Mouse (Mus musculus) kidney, postnatal 0 days (tissue): ENCODE measurements around the gene Dram1. TPM values are rescaled to one million over a fixed set of nuclear protein-coding genes. Genes with fewer than 3 reads are reported as not detected.
"Not testable (repeated sequence)": the region's sequence is repeated elsewhere in the genome, so short reads cannot be mapped to it uniquely, and the experiment has no call there.

ENCODE experiments used
- ATAC-seq: fragments of 200-750 bp; cut with Nextera tagmentation; replicated peaks from 2 replicates; pipeline ENCODE4 v1.8.0; 2017; ENCODE audit warnings: low read depth, moderate number of reproducible peaks, moderate TSS enrichment, moderate library complexity; ENCODE audit not compliant: low FRiP score
- DNase-seq: peaks from one replicate; pipeline ENCODE4 v3.0.0-alpha.2; 2016; ENCODE audit warnings: low spot score
- H3K27ac ChIP-seq: fragments of 300-500 bp; sonication (generic); 2 replicates; pipeline ENCODE4 v1.5.1; 2014; ENCODE audit warnings: mild to moderate bottlenecking
- H3K27me3 ChIP-seq: fragments of 300-500 bp; sonication (generic); 2 replicates; pipeline ENCODE4 v1.6.1; 2014; ENCODE audit warnings: low read length, mixed read lengths; ENCODE audit not compliant: insufficient read depth
- H3K36me3 ChIP-seq: fragments of 300-500 bp; sonication (generic); 2 replicates; pipeline ENCODE4 v1.6.1; 2014; ENCODE audit warnings: low read length, mixed read lengths; ENCODE audit not compliant: insufficient read depth
- H3K4me1 ChIP-seq: fragments of 300-500 bp; sonication (generic); replicated peaks from 2 replicates; pipeline ENCODE4 v1.6.1; 2014; ENCODE audit warnings: antibody characterized with exemption, low read length, mixed read lengths; ENCODE audit not compliant: insufficient read depth
- H3K4me2 ChIP-seq: fragments of 300-500 bp; sonication (generic); 2 replicates; pipeline ENCODE4 v1.6.1; 2014; ENCODE audit warnings: mild to moderate bottlenecking, low read length, moderate library complexity, mixed read lengths
- H3K4me3 ChIP-seq: fragments of 300-500 bp; sonication (generic); replicated peaks from 2 replicates; pipeline ENCODE4 v1.5.1; 2014; ENCODE audit warnings: low read depth, low read length
- H3K9ac ChIP-seq: fragments of 300-500 bp; sonication (generic); 2 replicates; pipeline ENCODE4 v1.6.1; 2014; ENCODE audit warnings: low read depth, low read length
- H3K9me3 ChIP-seq: fragments of 300-500 bp; sonication (generic); replicated peaks from 2 replicates; pipeline ENCODE4 v1.6.1; 2016; ENCODE audit warnings: low read length, inconsistent platforms, mixed read lengths
- CTCF ChIP-seq: IDR thresholded peaks from 2 replicates; pipeline ENCODE4 v1.5.1; 2016; ENCODE audit warnings: antibody characterized with exemption, low read depth, mild to moderate bottlenecking, moderate library complexity
- WGBS: fragments of 180-500 bp; shearing (Covaris S2); extraction: QIAGEN DNeasy Blood & Tissue Kit; methylation state at CpG from one replicate; pipeline ENCODE4 v1.1.7; 2014; 5-methylcytosine and 5-hydroxymethylcytosine counted together
- polyA plus RNA-seq: library from polyadenylated mRNA; unstranded; fragments of >200 nt; fragmentation: Nextera tagmentation; extraction: Ambion mirVana; gene quantifications from 2 replicates; pipeline ENCODE4 v1.2.1, GENCODE M21; 2015

Gene Dram1
- polyA plus RNA-seq, 1 experiment from 2014 or later = 5.9 TPM

- H3K36me3 ChIP-seq = no peaks in the 10 kb centered on the region
- H3K27ac ChIP-seq = no peak overlapping the region
- peak; percentile 98 for TF ChIP-seq CTCF
- H3K9ac ChIP-seq = no peak overlapping the region
- WGBS = 11% methylated on average over 11 of the region's 11 CpGs
- H3K4me3 ChIP-seq = no peak overlapping the region
- DNase-seq (peak; percentile 85), ATAC-seq (no peak)
- H3K27me3 ChIP-seq = no peaks in the 10 kb centered on the region
- no peak overlapping the region for H3K4me2 ChIP-seq
- H3K9me3 ChIP-seq = no peaks in the 10 kb centered on the region
- 0 out of 2 replicates have a peak, but pooled peaks cover 6% of the 10 kb centered on the region for H3K4me1 ChIP-seq
Measured at GRCm38 (mm10) chr10:88376770-88377169, 2.1 kb downstream of the Dram1 start.

DNA sequence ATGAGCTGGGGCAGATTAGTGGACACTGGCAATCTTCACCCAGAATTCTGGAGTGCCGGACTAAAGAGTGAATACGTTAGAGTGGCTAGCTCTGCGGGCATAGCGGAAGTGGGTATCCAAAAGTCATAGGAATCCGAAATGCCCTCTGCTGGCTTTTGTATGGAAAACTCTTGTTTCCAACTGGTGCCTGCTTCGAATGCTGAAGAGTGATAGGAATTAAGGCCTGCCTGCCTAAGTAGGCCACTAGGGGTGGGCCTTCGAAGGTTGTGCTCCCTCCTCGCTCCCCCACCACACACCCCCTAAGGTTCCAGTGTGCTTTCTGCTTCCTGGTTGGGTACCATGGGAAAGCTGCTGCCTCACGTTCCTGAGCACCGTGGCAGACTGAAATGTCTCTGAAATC lies 3.9 kb downstream of the Dram1 start:
- H3K36me3 ChIP-seq = no peaks in the 10 kb centered on the region
- ATAC-seq = no peak
- peak; percentile 50 for TF ChIP-seq CTCF

GRCm38 (mm10) chr10:88372945-88373344 lies 5.9 kb downstream of the Dram1 start:
- not testable (repeated sequence) for H3K4me1 ChIP-seq, DNase-seq
- 81% methylated on average over 2 of the region's 2 CpGs for WGBS

More for the DNA sequence above, 3.9 kb downstream of the Dram1 start:
- no peak overlapping the region for H3K27ac ChIP-seq
- H3K4me3 ChIP-seq = no peak overlapping the region
- no peaks in the 10 kb centered on the region for H3K9me3 ChIP-seq
- H3K4me1 ChIP-seq = no peaks in the 10 kb centered on the region
- DNase-seq = peak; percentile 38
- no peak overlapping the region for H3K4me2 ChIP-seq
- WGBS = 33% methylated on average over 10 of the region's 10 CpGs
- no peak overlapping the region for H3K9ac ChIP-seq
- H3K27me3 ChIP-seq = no peaks in the 10 kb centered on the region

DNA sequence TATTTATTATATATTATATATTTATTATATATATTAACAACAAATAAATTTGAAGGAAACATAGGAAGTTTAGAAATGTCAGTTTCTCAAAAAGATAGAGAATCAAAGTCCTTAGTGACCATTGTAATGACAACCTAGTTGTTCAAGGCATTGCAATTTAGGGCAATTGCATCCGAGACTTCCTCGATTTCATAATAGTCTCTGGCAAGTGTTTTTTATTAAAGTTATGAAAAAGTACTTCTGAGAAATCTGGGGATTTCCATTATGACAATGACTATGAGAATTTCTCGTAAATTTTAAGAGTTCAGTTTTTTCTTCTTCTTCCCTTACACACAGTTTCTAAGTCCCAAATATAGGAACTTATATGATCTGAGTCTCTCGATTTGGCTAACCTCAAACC lies 6.4 kb downstream of the Dram1 start:
- H3K4me2 ChIP-seq = no peak overlapping the region
- H3K9ac ChIP-seq = no peak overlapping the region
- H3K4me3 ChIP-seq = no peak overlapping the region
- 90% methylated on average over 4 of the region's 4 CpGs for WGBS
- H3K27me3 ChIP-seq = no peaks in the 10 kb centered on the region
- H3K36me3 ChIP-seq = no peaks in the 10 kb centered on the region
- DNase-seq (no peak), ATAC-seq (no peak)
- H3K9me3 ChIP-seq = no peaks in the 10 kb centered on the region
- TF ChIP-seq CTCF = no peak
- H3K4me1 ChIP-seq = no peaks in the 10 kb centered on the region
- H3K27ac ChIP-seq = no peak overlapping the region

More at GRCm38 (mm10) chr10:88372945-88373344, 5.9 kb downstream of the Dram1 start:
- H3K9ac ChIP-seq, H3K4me3 ChIP-seq, ATAC-seq, H3K36me3 ChIP-seq, H3K9me3 ChIP-seq, H3K4me2 ChIP-seq, H3K27ac ChIP-seq, H3K27me3 ChIP-seq: not testable (repeated sequence)

GRCm38 (mm10) chr10:88371793-88372192 lies 7.1 kb downstream of the Dram1 start:
- H3K4me1 ChIP-seq = no peaks in the 10 kb centered on the region
- ATAC-seq (no peak), DNase-seq (no peak)
- H3K36me3 ChIP-seq = no peaks in the 10 kb centered on the region
- no peaks in the 10 kb centered on the region for H3K27me3 ChIP-seq
- no peak overlapping the region for H3K4me3 ChIP-seq
- H3K9ac ChIP-seq = no peak overlapping the region
- H3K27ac ChIP-seq = no peak overlapping the region
- TF ChIP-seq CTCF = peak; percentile 58
- H3K9me3 ChIP-seq = no peaks in the 10 kb centered on the region
- H3K4me2 ChIP-seq = no peak overlapping the region
- 3% methylated on average over 2 of the region's 2 CpGs for WGBS

- no peak overlapping the region for H3K4me3 ChIP-seq
- H3K36me3 ChIP-seq = no peaks in the 10 kb centered on the region
- H3K9ac ChIP-seq = no peak overlapping the region
- ATAC-seq (no peak), DNase-seq (no peak)
- H3K4me2 ChIP-seq = no peak overlapping the region
- TF ChIP-seq CTCF = no peak
- no peaks in the 10 kb centered on the region for H3K27me3 ChIP-seq
- WGBS = 38% methylated on average over 4 of the region's 4 CpGs
- H3K4me1 ChIP-seq = no peaks in the 10 kb centered on the region
- H3K9me3 ChIP-seq = no peaks in the 10 kb centered on the region
- no peak overlapping the region for H3K27ac ChIP-seq
Measured at GRCm38 (mm10) chr10:88369233-88369632, 9.6 kb downstream of the Dram1 start.

DNA sequence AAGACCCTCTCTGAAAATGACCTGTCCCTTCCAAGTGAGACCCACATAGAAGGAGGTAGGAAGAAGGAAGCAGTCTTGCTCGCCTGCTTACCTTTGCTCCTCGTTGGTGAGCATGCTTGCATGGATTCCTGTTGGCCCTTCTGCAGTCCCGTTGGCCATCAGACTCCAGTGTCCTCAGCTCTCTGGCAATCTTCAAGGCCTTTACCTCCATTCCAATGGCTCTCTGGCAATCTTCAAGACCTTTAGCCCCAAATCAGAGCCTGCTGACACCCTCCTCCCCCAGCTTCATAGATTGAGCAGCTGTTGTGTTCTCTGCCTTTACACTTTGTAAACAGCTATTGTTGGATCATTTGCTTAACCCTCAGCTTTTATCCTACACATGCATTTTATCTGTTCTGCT lies 14.7 kb downstream of the Dram1 start:
- DNase-seq (no peak), ATAC-seq (no peak)
- Histone ChIP-seq H3K4me1 (no peaks in the 10 kb centered on the region), H3K36me3 (no peaks in the 10 kb centered on the region), H3K9ac (no peak overlapping the region), H3K27ac (no peak overlapping the region), H3K4me3 (no peak overlapping the region), H3K27me3 (no peaks in the 10 kb centered on the region), H3K9me3 (no peaks in the 10 kb centered on the region), H3K4me2 (no peak overlapping the region)
- 91% methylated on average over 3 of the region's 3 CpGs for whole genome bisulfite sequencing
- no peak for TF ChIP-seq CTCF
